Mouse (Mus musculus): ENCODE measurements around the gene Slc22a20.

Gene Slc22a20

DNA sequence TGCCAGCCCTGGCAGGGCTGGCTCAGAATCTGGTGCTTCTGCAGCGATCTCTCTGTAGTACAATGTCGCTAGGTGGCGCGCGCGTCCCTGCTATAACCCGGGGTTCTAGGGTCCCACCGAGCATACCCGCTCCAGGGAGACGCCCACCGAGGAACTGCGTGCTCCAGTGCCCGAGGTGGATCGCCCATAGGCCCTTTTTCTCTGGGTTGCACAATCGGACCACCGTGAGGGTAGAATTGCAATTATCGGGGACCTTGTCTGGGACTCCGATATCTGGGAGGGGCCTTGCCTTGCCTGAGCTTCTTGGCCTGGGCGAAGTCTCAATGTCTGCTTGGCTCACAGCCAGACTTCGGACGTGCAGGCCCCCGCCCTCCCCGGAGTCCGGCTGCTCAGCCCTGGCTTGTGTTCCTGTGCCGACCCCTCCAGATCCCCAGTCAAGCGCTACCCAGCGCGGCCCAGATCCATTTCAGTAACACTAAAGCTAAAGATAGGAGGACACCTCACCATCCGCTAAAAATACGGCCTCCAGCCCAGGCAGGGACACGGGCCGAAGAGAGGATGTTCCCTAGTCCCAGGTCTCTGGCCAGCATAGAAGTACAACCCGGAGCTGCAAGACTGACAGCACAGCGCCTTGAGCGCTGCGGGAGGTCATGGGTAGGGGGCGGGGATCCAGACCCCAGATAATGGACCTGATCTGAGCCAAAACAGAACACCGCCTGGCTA is 61.8 kb downstream of the Slc22a20 start:
- DNase-seq: peak; percentile 98 to 99

DNA sequence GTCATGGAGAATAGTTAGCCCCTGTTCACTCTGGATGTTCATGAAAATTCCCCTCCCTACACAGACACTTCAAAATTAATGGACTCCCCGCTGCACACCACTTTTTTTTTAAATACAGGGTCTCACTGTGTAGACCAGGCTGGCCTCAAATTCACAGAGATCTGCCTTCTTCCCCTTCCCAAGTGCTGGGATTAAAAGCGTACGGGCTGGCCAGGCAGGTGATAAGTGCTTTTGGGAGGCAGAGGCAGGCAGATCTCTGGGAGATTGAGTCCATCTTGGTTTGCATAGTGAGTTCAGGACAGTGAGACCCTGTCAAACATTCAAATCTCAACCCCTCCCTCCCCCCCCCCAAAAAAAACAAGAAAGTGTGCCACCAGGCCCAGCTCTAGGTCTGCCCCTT is 63.0 kb downstream of the Slc22a20 start:
- DNase-seq: no peak

GRCm38 (mm10) chr19:5922119-5922942 is 63.6 kb downstream of the Slc22a20 start:
- DNase-seq: peak in 1 of 2 experiments; percentile 40

DNA sequence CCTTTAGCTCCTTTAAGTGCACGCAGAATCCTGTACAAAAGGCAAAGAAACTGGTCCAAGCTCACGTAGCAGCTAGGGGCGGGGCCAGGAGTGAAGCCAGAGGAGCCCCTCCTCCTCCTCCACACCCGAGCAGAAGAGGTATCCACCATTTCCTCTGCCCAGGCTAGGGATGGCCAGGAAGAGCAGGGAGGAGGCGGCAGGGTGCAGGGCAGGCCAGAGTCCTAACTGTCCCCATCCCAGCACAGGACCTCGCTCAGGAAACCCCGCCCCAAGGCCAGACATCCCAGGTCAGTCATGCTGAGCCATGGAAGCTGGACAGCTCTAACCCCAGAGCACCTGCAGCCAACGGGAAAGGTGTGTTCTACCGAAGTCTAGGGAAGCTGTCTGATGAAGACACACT is 64.2 kb downstream of the Slc22a20 start:
- peak; percentile 49 to 64 for DNase-seq
